Comparison of ENCODE assay signal across 9 mouse cellular contexts in the genomic region with DNA sequence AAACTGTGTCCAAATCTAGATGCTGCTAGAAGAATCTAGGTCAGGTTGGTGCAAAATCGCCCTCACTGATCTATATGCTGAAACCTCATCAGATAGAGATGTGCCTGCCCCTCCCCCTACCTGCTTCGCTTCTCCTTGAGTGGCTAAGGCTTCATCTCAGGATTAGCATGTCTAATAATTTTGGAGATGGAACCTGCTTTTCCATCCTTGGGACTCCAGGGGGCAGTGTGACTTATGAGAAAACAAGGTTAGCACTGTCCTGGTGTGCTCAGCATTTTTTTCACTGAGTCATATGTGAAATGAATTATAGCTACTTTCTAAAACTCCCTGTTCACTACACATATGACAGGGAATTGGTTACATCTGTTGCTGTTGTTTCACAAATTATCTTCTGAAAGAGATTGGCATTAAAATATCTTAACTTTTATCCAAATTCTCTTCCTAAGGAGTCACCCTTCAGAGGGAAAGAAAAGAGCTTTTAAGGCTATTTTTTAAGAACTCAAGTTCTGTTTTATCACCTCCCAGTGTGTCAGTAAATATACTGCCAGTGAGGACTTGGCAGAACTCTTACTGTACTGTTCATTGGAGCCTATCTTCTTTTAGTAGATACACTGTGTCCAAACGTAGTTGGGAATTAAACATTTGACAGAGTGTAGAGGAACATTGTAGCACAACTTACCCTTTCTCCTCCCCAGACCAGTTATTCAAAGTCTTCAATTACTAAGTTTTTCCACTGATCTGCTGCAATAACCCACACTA.
DNase-seq lines count a peak whose midpoint lies in the region; ATAC-seq lines count a peak whose summit lies in the region.
"Had no signal": no experiment of that assay in that cellular context is flagged by ENCODE, and none has a peak within 500 bp of the region (broad histone marks: within the 10 kb centered on the region; RNA-seq: fewer than 3 reads in every experiment).

No protein-coding gene starts in this region.

- no peaks in the 10 kb centered on the region for H3K27me3 ChIP-seq in heart, embryonic 12.5 days (replicated peaks)
- H3K27me3 ChIP-seq in forebrain, embryonic 16.5 days (replicated peaks; ENCODE audit: control insufficient read depth, insufficient read depth, low read length): no peaks in the 10 kb centered on the region
- H3K27me3 ChIP-seq in hindbrain, embryonic 14.5 days (ENCODE audit: control insufficient read depth, insufficient read depth, low read length): no peaks in the 10 kb centered on the region

- whole genome bisulfite sequencing in heart, embryonic 12.5 days: 46% methylated on average over 3 of the region's 3 CpGs
- WGBS in forebrain, embryonic 16.5 days: 48% methylated on average over 3 of the region's 3 CpGs
- WGBS in hindbrain, embryonic 14.5 days: 50% methylated on average over 3 of the region's 3 CpGs

- H3K4me1 ChIP-seq in heart, embryonic 12.5 days (replicated peaks): 0 out of 2 replicates have a peak, but pooled peaks cover 4% of the 10 kb centered on the region
- H3K4me1 ChIP-seq in forebrain, embryonic 16.5 days (replicated peaks; ENCODE audit: control insufficient read depth, insufficient read depth, low read length): no peaks in the 10 kb centered on the region
- H3K4me1 ChIP-seq in hindbrain, embryonic 14.5 days (replicated peaks; ENCODE audit: control insufficient read depth, insufficient read depth, low read length): 0 out of 2 replicates have a peak, but pooled peaks cover 4% of the 10 kb centered on the region

- H3K4me2 ChIP-seq in heart, embryonic 12.5 days: no peak overlapping the region
- H3K4me2 ChIP-seq in forebrain, embryonic 16.5 days (ENCODE audit: low read length): no peak overlapping the region
- H3K4me2 ChIP-seq in hindbrain, embryonic 14.5 days (replicated peaks): no peak overlapping the region

- no peaks in the 10 kb centered on the region for H3K9me3 ChIP-seq in heart, embryonic 12.5 days (replicated peaks)
- H3K9me3 ChIP-seq in forebrain, embryonic 16.5 days (ENCODE audit: control insufficient read depth, low read length): no peaks in the 10 kb centered on the region
- H3K9me3 ChIP-seq in hindbrain, embryonic 14.5 days (ENCODE audit: control insufficient read depth, low read length): no peaks in the 10 kb centered on the region

- ATAC-seq in heart, embryonic 12.5 days (ENCODE audit: insufficient number of reproducible peaks, low FRiP score): no peak
- ATAC-seq in forebrain, embryonic 16.5 days: peak; percentile 62
- ATAC-seq in hindbrain, embryonic 14.5 days (ENCODE audit: low FRiP score): no peak

- H3K4me3 ChIP-seq in heart, embryonic 12.5 days: no peak overlapping the region
- H3K4me3 ChIP-seq in forebrain, embryonic 16.5 days (replicated peaks; ENCODE audit: low read length): no peak overlapping the region
- H3K4me3 ChIP-seq in hindbrain, embryonic 14.5 days (replicated peaks; ENCODE audit: low read length): no peak overlapping the region
- H3K4me3 ChIP-seq: erythroblast, embryonic 14.5 days had no signal

- H3K36me3 ChIP-seq in heart, embryonic 12.5 days: no peaks in the 10 kb centered on the region
- H3K36me3 ChIP-seq in forebrain, embryonic 16.5 days (ENCODE audit: control insufficient read depth, insufficient read depth): no peaks in the 10 kb centered on the region
- H3K36me3 ChIP-seq in hindbrain, embryonic 14.5 days (replicated peaks; ENCODE audit: control insufficient read depth, insufficient read depth): no peaks in the 10 kb centered on the region

- H3K9ac ChIP-seq in heart, embryonic 12.5 days: no peak overlapping the region
- no peak overlapping the region for H3K9ac ChIP-seq in forebrain, embryonic 16.5 days (replicated peaks; ENCODE audit: low read depth, low read length)
- no peak overlapping the region for H3K9ac ChIP-seq in hindbrain, embryonic 14.5 days

- DNase-seq in heart, adult 18-20 months: peak; percentile 59 to 72
- DNase-seq in c-Kit-positive CD71-positive TER-119-positive erythroid progenitor cells, embryonic 14.5 days (ENCODE audit: low spot score): peak; percentile 1
- peak; percentile 48 for DNase-seq in hindbrain, embryonic 14.5 days (ENCODE audit: low spot score)
- DNase-seq in layer of hippocampus, adult 9-10 months (ENCODE audit: low spot score): peak; percentile 68
- peak; percentile 35 for DNase-seq in lung, postnatal 25 days (ENCODE audit: low spot score)
- peak; percentile 41 for DNase-seq in testis, postnatal 14 days (ENCODE audit: low spot score)

- no peak overlapping the region for H3K27ac ChIP-seq in heart, embryonic 12.5 days (ENCODE audit: poor library complexity, severe bottlenecking)
- H3K27ac ChIP-seq in forebrain, embryonic 16.5 days (ENCODE audit: low read length): no peak overlapping the region
- no peak overlapping the region for H3K27ac ChIP-seq in hindbrain, embryonic 14.5 days

Comparison
In these comparisons a context has a peak if more than half of its experiments do, and no peak if none do; other contexts are left out.
1. DNase-seq: peak in every context shown above with its lines; median percentile 68 in layer of hippocampus, adult 9-10 months; 66 in heart, adult 18-20 months; 48 in hindbrain, embryonic 14.5 days; 41 in testis, postnatal 14 days; 35 in lung, postnatal 25 days; 1 in c-Kit-positive CD71-positive TER-119-positive erythroid progenitor cells, embryonic 14.5 days.